Mouse (Mus musculus) embryonic facial prominence, embryonic 14.5 days (tissue): ENCODE measurements around the gene Chpf2. TPM values are rescaled to one million over a fixed set of nuclear protein-coding genes. Genes with fewer than 3 reads are reported as not detected.
A peak's percentile ranks its signal among the peaks of the same experiment; 100 is the strongest.

ENCODE experiments used
- ATAC-seq: fragments of 200-750 bp; cut with Nextera tagmentation; 2 replicates; pipeline ENCODE4 v1.8.0; 2017; ENCODE audit warnings: low read depth, moderate number of reproducible peaks, moderate TSS enrichment
- DNase-seq: peaks from one replicate; pipeline ENCODE4 v3.0.0-alpha.2; 2015; ENCODE audit warnings: low spot score
- H3K27ac ChIP-seq: fragments of 300-500 bp; sonication (generic); replicated peaks from 2 replicates; pipeline ENCODE4 v1.5.1; 2014; ENCODE audit warnings: low read depth, mild to moderate bottlenecking, low read length, moderate library complexity
- H3K27me3 ChIP-seq: fragments of 300-500 bp; sonication (generic); replicated peaks from 2 replicates; pipeline ENCODE4 v1.6.1; 2014; ENCODE audit warnings: low read length; ENCODE audit not compliant: control insufficient read depth, insufficient read depth
- H3K36me3 ChIP-seq: fragments of 300-500 bp; sonication (generic); 2 replicates; pipeline ENCODE4 v1.6.1; 2014; ENCODE audit warnings: low read length, mixed read lengths; ENCODE audit not compliant: control insufficient read depth, insufficient read depth
- H3K4me1 ChIP-seq: fragments of 300-500 bp; sonication (generic); 2 replicates; pipeline ENCODE4 v1.6.1; 2014; ENCODE audit warnings: antibody characterized with exemption, low read length; ENCODE audit not compliant: control insufficient read depth, insufficient read depth
- H3K4me2 ChIP-seq: fragments of 300-500 bp; sonication (generic); 2 replicates; pipeline ENCODE4 v1.6.1; 2014; ENCODE audit warnings: low read depth, mild to moderate bottlenecking, low read length, moderate library complexity, mixed read lengths
- H3K4me3 ChIP-seq: fragments of 300-500 bp; sonication (generic); 2 replicates; pipeline ENCODE4 v1.5.1; 2014; ENCODE audit warnings: low read depth, mild to moderate bottlenecking, low read length
- H3K9ac ChIP-seq: fragments of 300-500 bp; sonication (generic); 2 replicates; pipeline ENCODE4 v1.6.1; 2014; ENCODE audit warnings: low read depth, mild to moderate bottlenecking, low read length, moderate library complexity, mixed read lengths
- H3K9me3 ChIP-seq: fragments of 300-500 bp; sonication (generic); 2 replicates; pipeline ENCODE4 v1.6.1; 2016; ENCODE audit warnings: low read length; ENCODE audit not compliant: control insufficient read depth
- WGBS: fragments of 180-500 bp; shearing (Covaris S2); extraction: QIAGEN DNeasy Blood & Tissue Kit; methylation state at CpG from one replicate; pipeline ENCODE4 v1.1.7; 2014; 5-methylcytosine and 5-hydroxymethylcytosine counted together
- polyA plus RNA-seq: library from polyadenylated mRNA; unstranded; fragments of >200 nt; fragmentation: Nextera tagmentation; extraction: Ambion mirVana; gene quantifications from 2 replicates; pipeline ENCODE4 v1.2.1, GENCODE M21; 2014

Gene Chpf2
- polyA plus RNA-seq, 1 experiment from 2014 or later = 21.2 TPM

DNA sequence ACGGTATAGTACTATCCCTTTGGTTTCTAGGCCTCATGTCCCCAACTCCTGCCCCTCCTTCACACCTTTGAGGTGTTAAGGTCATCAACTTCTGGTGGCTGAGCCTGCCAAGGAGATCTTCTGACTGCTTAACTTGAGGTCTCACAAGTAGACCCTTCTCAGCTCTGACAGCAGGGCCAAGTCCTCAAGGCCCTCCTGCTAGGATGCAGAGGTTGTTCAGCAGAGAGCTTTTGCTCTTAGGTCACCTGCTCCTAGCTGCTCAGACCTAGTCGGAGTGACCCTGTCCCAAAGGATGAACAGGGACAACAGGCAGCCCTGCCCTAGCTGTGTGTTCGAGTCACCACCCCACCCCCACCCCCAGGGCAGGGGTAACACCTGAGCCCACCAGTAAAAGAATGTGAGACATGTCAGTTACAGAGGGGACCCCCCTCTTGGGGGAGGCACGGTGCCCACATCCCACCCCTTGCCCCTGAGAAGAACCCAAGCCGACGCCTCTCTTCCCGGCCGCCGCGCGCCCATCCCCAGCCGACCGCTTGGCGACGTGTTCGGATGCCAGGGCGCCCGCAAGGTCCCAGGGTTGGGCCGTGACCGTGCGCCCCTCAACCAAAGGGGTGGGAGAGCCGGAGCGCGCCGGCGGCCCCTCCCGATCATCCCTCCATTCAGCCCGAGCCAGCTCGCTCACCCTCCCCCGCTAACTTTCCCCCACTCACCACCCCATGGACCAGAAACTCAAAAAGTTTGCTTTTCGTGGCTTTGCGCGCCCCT, 14.7 kb downstream of the Chpf2 start:
- DNase-seq = peak; percentile 54
- H3K27me3 ChIP-seq = no peaks in the 10 kb centered on the region
- peak overlapping the region; percentile 57 for H3K4me3 ChIP-seq
- peak overlapping the region; percentile 89 for H3K9ac ChIP-seq
- peaks cover 54% of the 10 kb centered on the region for H3K4me1 ChIP-seq
- H3K4me2 ChIP-seq = peak overlapping the region; percentile 94
- H3K9me3 ChIP-seq = no peaks in the 10 kb centered on the region
- WGBS = 2% methylated on average over 9 of the region's 33 CpGs
- ATAC-seq = peak; percentile 16; the same call in 1 of the 2 replicates
- H3K27ac ChIP-seq = peak overlapping the region; percentile 100
- 0 out of 2 replicates have a peak, but pooled peaks cover under 1% of the 10 kb centered on the region for H3K36me3 ChIP-seq

DNA sequence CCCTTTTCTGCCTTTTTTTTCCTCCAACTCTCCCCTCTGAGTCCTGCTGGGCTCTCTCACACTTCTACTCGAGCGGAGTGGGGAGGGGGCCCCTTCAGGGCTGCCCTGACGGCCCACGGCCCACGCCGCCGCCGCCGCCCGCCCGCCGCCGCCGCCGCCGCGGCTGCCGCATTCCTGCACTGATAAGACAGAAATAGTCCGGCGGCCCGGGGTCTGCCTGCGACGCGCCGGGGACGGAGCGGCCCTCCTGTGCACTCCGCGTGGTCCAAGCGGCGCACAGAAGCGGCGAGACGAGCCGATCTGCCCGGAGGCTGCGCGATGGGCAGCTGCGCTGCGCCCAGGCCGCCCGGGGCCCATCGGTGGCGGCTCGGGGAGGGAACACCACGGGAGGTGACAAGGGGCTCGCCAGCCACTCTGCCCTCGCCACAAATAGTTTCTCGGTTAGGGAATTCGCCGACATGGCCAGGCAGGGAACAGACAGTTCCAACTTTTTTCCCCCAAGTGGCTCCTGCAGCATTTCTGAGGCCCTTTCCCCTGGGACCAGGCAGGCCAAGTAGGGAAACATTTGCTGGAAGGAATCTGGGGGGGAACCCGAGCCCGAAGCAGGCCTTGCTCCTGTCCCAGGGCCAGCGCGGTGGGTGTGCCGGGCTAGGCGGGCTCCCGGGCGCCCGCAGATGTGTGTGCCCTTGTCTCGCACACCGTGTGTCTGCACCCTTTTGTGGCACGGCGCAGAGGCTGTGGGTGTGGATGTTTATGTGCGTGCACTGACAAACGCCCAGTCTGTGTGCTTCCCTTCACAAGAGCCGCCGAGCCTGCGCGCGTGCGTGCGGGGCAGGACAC, 15.6 kb downstream of the Chpf2 start:
- WGBS = under 1% methylated on average over 68 of the region's 73 CpGs
- H3K36me3 ChIP-seq = no peaks in the 10 kb centered on the region

DNA sequence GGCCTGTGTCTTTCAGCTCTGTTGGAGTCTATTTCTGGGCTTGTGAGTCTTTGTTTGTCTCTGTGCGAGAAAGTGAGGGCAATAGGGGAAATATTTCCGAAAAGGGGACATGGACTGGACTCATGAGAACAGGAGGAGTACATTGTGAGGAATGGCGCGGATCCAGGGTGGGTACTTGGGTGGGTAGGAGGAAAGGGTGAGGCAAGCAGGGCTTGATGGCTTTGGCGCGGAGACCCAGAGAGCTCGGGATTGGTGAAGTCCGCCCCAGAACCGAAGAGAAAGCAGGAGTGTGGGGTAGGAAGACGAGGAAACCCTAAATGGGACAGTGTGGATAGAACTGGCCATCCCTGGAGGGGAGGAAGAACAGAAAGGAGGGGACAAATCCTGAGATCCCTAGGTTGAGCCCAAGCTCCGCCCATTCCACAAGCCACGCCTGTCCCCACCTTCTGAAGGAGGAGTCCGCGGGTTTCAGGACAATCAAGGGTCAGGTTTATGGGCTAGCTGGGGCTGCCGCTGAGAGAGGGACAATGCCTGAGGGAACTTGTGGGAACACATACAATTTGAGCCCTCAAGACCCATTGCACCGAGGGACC, 16.3 kb downstream of the Chpf2 start:
- Histone ChIP-seq H3K9me3 (no peaks in the 10 kb centered on the region), H3K36me3 (no peaks in the 10 kb centered on the region), H3K4me1 (peaks cover 55% of the 10 kb centered on the region), H3K4me2 (peak overlapping the region; percentile 94), H3K4me3 (peak overlapping the region; percentile 57), H3K27me3 (no peaks in the 10 kb centered on the region), H3K9ac (peak overlapping the region; percentile 89), H3K27ac (peak overlapping the region; percentile 100)
- peak; percentile 45 for ATAC-seq
- 2% methylated on average over 16 of the region's 16 CpGs for WGBS
- peak; percentile 95 for DNase-seq

More for the DNA sequence above, 15.6 kb downstream of the Chpf2 start:
- DNase-seq (peak; percentile 89), ATAC-seq (peak; percentile 57)
- Histone ChIP-seq H3K27ac (peak overlapping the region; percentile 100), H3K4me3 (peak overlapping the region; percentile 57), H3K4me1 (peaks cover 57% of the 10 kb centered on the region), H3K4me2 (peak overlapping the region; percentile 94), H3K27me3 (no peaks in the 10 kb centered on the region), H3K9me3 (no peaks in the 10 kb centered on the region), H3K9ac (peak overlapping the region; percentile 89)

DNA sequence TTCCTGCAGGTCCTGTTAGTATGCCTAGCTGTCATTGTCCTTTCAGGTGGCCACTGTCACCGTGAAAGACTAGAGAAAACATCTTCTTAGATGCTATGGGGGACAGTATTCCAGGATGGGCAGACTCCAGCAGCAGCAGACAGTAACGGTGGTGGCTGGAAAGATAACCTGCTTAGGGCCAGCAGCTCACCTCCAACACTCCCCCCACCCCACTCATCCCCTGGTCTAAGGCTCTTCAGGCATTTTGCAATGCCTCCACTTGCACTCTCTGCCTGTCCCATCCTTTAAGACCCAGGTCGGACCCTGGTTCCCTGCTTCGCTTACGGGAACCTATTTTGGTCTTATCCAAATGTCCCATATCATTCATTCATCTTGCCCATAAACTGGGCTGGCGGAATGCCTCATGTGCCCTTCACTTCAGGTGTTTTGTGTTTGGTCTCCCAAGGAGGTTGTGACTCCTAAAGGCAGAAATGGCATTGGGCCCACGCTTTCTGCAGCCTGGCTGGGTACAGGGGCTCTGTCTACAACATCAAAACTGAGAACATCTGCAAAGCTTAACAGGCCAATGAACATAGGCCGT, 17.0 kb downstream of the Chpf2 start:
- no peak for ATAC-seq
- Histone ChIP-seq H3K4me1 (peaks cover 48% of the 10 kb centered on the region), H3K27ac (peak overlapping the region; percentile 100), H3K27me3 (no peaks in the 10 kb centered on the region), H3K36me3 (no peaks in the 10 kb centered on the region), H3K4me3 (peak overlapping the region; percentile 57), H3K9me3 (no peaks in the 10 kb centered on the region), H3K9ac (no peak overlapping the region; the same call in 1 of the 2 replicates), H3K4me2 (peak overlapping the region; percentile 94)
- DNase-seq = no peak
- WGBS = 59% methylated on average over 8 of the region's 8 CpGs

DNA sequence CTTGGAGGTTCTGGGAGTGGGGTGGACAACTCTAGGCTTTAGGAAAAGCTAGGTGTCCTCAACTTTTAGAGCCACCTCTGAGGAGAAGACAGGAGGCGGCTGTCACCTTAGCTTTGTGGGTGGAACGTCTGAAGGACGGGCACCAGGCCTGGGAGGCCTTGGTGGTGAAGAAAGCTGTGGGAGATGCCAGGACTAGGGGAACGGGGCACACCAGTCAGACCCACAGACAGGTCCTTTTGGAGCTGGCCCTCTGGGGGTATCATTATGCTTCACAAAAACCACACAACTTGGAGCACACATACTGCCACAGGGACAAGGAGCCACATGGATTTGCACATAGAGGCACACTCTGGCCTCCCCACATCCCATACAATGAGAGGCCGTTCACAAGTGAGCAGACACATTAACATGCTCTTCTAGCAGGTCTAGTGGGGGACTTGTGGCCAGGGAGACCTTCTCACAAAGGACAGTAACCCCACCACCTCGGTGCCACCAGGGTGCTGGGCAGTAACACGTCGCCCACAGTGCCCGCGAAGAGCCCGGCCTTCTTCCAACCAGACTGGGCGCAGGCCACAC, 17.6 kb downstream of the Chpf2 start:
- no peaks in the 10 kb centered on the region for H3K27me3 ChIP-seq
- H3K4me1 ChIP-seq = peaks cover 43% of the 10 kb centered on the region
- H3K27ac ChIP-seq = peak overlapping the region; percentile 100
- 18% methylated on average over 11 of the region's 12 CpGs for WGBS
- DNase-seq (no peak), ATAC-seq (no peak)
- H3K9me3 ChIP-seq = no peaks in the 10 kb centered on the region
- H3K4me2 ChIP-seq = peak overlapping the region; percentile 79
- H3K9ac ChIP-seq = peak overlapping the region; percentile 90
- no peaks in the 10 kb centered on the region for H3K36me3 ChIP-seq
- peak overlapping the region; percentile 70 for H3K4me3 ChIP-seq

DNA sequence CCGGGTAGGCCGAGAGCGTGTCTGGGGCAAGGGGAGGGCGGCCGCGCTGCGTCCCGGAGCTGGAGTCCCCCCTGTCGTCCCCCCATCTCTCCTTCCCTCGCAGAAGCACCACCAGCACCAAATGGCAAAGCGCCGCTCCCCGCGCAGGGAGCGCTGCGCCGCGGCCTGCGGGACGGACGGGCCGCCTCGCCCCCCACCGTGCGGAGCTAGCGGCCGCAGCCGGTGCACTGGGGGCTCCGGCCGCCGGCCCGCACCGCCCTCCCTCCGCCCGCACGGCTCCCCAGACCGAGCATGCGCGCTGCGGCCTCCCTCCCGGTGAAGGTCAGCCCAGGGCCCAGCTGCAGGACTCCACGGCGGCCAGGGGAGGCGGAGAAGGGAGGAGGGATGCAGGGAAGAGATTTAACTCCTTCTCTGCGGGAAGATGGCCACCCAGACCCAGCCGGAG, 18.1 kb downstream of the Chpf2 start:
- Histone ChIP-seq H3K4me3 (peak overlapping the region; percentile 70), H3K4me1 (peaks cover 40% of the 10 kb centered on the region), H3K36me3 (no peaks in the 10 kb centered on the region), H3K9me3 (no peaks in the 10 kb centered on the region), H3K9ac (peak overlapping the region; percentile 90), H3K4me2 (peak overlapping the region; percentile 79), H3K27ac (peak overlapping the region; percentile 100), H3K27me3 (no peaks in the 10 kb centered on the region)
- WGBS = 2% methylated on average over 19 of the region's 46 CpGs
- ATAC-seq (peak; percentile 74), DNase-seq (peak; percentile 94)

DNA sequence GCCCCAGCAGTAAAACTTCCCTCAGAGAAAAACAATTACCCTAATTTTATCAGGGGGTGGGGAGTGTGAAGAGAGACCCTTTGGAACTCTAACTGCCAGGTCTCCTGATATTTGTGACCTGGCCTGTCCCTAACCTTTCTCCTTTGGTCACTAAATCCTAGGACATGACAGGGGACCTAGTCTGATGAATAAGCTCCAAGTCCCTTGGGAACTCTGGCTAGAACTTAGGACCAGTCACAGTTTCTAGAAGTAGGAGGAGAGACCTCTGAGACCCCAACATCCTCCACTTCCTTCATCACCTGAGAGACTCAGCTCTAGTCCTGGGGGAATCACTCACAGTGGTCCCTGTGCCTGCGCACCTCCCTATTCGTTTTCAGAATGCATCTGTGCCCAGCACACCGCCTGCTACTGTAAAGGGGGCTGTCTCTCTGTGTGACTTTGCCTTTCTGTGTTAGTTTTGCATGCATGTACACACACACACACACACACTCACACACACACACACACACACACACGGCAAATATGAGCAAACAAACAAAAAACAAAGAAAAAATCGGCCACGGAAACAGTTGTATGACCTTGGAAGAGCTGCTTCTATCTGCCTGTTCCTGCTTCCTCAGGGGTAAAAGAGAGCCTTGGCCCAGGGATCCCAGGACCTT, 18.9 kb downstream of the Chpf2 start:
- Histone ChIP-seq H3K4me3 (peak overlapping the region; percentile 70), H3K27ac (peak overlapping the region; percentile 100), H3K9me3 (no peaks in the 10 kb centered on the region), H3K4me1 (peaks cover 39% of the 10 kb centered on the region), H3K4me2 (peak overlapping the region; percentile 79), H3K36me3 (no peaks in the 10 kb centered on the region), H3K9ac (peak overlapping the region; percentile 90), H3K27me3 (no peaks in the 10 kb centered on the region)
- DNase-seq (peak; percentile 46), ATAC-seq (no peak)
- 6% methylated on average over 6 of the region's 6 CpGs for WGBS
